Mouse (Mus musculus) spleen, postnatal 10 days (tissue): Measurements from ENCODE around the gene Gcdh.

ENCODE experiments used
- DNase-seq, 2 experiments: peaks; one replicate each; pipeline ENCODE4 v3.0.0; 2021 to 2022; ENCODE audit warnings: low spot score in 2 of 2

Gcdh gene

GRCm38 (mm10) chr8:84872309-84872965 lies 21.3 kb downstream of the Gcdh start:
- peak; percentile 53 to 69 for DNase-seq

DNA sequence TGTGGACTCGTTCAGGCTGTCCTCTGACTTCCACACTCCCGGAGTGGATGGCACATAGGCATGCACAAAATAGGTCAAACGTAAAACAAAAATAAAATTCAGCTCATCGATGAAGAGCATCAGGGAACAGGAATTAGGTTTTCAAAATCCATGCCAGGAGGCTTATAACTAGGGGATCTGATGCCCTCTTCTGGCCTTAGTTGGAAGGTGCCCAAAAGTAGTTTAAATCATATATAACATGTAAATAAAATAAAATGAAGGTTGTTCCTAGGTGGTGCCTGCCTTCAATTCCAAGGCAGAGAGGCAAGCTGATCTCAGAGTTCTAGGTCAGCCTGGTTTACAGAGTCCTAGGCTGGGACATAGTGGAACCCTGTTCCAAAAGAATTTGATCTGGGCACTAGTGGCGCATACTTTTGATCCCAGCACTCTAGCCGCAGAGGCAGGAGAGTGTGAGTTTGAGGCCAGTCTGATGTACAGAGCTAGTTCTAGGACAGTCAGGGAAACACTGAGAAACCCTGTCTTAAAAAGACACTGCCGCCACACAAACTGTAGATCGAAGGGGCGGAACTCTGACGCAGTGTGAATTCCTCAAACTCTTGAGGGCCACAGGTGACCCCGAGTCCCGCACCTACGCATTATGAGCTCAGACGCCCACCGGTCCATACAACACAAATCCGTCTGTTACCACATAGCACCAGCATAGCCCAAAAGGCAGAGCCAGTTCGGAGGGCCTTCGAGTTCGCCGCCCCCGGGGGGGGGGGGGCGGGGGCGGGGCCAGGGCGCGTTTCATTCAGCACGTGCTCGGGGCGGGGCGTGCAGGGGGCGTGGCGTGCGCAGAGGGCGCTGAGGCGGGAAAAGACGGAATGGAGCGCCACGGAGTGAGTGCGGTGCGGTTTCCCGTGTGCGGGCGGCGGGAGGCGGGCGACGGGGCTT lies 22.1 kb downstream of the Gcdh start, which contains the start of gene Syce2:
Syce2 (plus strand) TSS at position 736 of the 933 bp plus-strand sequence.
- DNase-seq: peak; percentile 86 to 94

DNA sequence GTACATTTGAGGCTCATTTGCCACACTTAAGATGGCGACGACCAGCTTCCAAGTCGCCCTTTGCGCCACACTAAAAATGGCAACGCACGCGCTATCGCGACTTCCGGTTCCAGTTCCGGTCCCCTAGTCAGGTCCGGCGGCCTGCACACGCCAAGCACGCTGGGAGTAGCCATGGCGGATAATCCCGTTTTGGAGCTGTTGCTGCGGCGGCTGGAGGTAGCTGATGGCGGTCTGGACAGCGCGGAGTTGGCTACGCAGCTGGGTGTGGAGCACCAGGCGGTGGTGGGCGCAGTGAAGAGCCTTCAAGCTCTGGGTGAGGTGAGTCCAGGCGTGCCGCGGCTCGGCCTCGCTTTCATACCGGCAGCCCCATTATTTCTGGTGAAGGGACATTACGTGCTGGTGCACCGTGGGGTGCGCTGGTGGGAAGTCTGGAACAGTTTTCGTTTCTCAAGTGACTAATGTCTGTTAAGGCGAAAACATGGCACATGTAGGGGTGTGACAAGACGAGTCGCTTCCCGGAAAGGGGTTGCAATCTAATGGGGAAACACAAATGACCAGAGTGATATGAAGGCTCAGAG lies 36.8 kb downstream of the Gcdh start, which contains the start of gene Farsa:
Farsa (plus strand) TSS at position 126 of the 578 bp plus-strand sequence.
- peak; percentile 87 to 94 for DNase-seq

- no peak for DNase-seq
Observed at GRCm38 (mm10) chr8:84856434-84856833, 37.3 kb downstream of the Gcdh start.

- DNase-seq: peak in 1 of 2 experiments; percentile 39
Observed at GRCm38 (mm10) chr8:84847684-84848435, 45.9 kb downstream of the Gcdh start.

DNA sequence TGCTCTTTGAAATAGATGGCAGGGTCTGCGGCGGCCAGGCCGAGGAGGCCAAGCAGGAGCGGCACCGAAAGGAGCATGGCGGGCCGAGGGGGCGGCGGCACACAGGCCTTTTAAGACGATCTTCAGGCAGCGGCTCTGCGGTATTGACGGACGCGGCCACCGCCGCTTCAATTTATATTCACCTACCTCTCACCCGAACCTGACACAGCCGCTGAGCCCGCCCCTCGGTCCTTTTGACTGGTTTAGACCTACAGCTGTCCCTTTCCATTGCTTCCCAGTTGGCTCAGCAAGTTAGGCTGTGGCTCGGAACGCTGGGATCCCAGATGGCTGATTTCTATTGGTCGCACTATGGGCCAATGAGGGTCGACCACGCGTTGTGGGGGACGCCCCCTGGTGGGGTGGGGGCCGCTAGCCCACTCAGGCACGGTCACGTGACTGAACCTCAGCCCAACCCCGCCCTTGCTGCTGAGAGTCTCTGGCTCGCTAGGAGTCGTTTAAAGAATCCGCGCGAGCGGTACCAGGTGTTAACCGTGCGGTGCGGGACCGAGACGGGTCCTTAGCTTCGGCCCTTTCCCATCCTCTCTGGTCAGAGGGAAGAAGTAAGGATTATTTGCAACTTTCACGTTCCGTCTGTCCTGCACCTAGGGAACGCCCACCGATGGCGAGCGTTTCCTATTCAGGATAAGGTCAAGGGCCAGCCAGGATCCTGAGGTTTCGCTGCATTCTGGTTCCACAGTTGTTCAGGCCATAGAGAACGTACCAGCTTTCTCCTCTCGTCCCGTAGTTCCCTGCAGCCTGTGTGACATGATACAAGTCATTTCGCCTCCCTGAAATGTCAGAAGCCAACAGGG lies 46.8 kb downstream of the Gcdh start, which contains the start of gene Calr:
Calr (minus strand) TSS at position 213 of the 851 bp plus-strand sequence.
- peak; percentile 97 to 99 for DNase-seq

DNA sequence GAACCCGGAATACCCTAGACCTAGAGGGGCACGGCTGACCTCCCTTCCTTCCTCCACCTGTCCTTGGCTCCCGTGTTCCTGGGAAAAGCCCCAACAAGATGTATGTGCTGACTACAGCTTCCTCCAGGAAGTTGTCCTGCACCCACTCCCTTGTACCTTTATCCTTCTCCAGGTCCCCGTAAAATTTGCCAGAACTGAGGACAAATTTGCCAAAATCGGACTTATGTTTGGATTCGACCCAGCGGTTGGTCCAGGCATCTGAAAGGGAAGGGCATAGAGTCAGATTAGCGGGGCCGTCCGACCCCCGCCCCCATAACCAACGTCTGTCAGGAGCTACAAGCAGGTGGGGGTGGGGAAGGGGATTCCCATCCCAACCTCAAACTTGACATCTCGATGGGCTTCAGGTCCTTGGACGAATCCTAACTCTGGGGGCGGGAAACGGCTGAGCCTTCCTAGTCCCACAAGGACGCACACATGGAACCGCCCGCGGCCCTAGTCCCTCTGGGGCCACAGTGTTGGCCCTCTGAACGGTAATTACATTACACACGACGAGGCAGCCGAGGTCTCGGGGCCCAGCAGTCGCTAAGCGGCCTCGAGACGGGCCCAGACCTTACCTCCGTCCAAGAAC lies 47.5 kb downstream of the Gcdh start:
- DNase-seq: no peak

DNA sequence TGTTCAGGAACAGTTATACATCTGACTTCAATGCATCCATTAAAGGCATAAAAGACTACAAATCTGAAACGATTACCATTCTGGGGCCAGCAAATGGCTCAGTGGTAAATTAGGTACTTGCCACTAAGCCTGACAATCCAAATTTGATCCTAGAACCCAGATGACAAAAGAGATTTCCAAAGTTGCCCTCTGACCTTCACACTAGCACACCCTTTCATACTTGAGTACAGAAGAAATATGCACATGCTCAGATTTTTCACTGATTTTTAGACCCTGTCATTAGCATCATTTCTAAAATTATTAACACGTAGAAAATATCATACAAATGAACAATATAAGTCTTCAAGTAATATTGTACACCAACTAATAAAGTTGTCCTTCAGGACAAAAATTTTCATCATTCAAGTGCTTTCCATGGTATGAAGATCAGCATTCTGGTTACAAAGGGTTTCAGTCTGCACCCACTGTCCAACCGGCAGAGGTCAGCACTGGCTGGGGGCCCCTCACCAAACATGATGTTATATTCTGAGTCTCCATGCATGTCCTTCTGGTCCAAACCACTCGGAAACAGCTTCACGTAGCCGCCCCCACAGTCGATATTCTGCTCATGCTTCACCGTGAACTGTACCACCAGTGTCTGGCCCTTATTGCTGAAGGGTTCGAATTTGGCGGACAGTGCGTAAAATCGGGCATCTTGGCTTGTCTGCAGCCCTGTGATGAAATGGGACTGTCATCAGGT lies 48.2 kb downstream of the Gcdh start:
- peak; percentile 36 to 60 for DNase-seq

DNA sequence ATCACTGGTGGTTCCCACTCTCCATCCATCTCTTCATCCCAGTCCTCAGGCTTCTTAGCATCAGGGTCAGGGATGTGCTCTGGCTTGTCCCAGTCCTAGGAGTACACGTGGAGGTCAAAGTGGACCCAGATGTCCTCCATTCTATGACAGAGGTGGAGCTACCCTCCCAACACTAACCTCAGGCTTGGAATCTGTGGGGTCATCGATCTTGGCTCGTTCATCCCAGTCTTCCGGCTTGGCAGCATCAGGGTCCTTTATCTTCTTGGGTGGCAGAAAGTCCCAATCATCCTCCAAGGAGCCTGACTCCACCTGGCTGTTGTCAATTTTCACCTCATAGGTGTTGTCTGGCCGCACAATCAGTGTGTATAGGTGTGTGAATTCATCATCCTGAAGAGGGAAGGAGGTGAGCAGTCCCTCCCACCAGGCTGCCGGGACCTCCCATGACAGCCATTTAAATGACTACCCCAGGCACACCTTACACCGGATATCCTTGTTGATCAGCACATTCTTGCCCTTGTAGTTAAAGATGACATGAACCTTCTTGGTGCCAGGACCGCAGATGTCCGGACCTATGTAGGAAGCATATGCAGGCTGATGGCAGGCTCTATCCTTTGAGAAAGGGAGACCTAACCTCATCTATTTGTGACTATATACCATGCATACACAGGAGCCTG lies 49.2 kb downstream of the Gcdh start:
- DNase-seq: no peak

DNA sequence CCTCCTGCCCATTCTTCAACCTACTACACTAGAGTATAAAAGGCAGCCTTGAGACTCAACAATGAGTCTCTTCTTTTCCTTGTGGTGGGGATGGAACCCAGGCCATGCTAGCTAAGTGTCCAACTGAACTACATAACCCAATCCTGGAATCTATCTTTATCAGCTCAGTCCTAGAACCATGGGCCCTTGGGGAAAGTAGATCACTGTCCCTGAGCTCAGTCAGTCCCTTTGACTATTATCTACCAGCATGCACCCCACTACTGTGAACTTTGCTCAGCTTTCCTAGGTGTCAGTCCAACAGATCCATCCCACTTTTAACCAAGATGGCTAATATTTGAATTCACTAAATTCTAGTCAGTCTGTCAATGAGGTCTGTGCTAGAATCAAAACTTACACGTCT lies 52.2 kb downstream of the Gcdh start:
- DNase-seq: no peak

DNA sequence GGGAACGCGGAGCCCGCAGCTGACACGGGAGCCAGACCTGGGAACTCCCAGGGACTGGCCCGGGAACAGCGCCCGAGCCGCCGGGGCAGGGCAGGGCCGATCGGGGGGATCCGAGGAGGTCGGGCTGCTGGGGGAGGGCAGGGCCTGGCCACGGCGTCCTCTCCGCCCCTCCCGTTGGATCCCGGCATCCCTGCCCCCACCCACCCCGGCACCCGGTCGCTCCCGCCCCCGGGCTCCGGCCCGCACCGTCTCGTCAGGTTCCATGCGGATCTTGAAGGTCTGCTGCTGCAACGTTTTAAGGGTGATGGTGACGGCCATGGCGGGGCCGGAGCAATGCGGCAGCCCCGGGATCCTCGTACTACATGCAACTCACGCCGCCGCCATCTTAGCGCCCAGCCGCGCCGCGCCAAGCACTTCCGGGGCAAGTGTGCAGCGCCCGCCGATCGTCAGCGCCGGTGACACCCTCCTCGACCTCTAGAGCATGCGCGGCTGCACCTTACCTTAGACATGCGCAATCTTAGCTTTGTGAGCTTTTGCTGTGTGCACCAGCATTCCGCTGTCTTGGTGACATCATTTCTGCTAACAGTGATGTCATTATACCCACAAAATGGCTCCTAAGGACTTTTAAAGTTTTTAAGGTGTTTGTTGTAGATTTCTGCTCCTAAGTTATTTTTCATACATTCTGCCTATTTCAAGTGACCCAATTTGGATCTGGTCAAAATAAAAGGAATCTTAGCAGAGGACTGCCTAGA lies 53.3 kb downstream of the Gcdh start, which contains the start of gene Rad23a:
Rad23a (minus strand) TSS at position 418 of the 752 bp plus-strand sequence.
- peak; percentile 86 to 94 for DNase-seq

GRCm38 (mm10) chr8:84839875-84840247 lies 53.9 kb downstream of the Gcdh start:
- DNase-seq: no peak

- DNase-seq: peak in 1 of 2 experiments; percentile 33
Observed at GRCm38 (mm10) chr8:84839411-84839810, 54.3 kb downstream of the Gcdh start.

GRCm38 (mm10) chr8:84838513-84838912 lies 55.2 kb downstream of the Gcdh start:
- peak in 1 of 2 experiments; percentile 87 for DNase-seq

- peak; percentile 48 to 80 for DNase-seq
Observed at GRCm38 (mm10) chr8:84837912-84838470, 55.7 kb downstream of the Gcdh start.

DNA sequence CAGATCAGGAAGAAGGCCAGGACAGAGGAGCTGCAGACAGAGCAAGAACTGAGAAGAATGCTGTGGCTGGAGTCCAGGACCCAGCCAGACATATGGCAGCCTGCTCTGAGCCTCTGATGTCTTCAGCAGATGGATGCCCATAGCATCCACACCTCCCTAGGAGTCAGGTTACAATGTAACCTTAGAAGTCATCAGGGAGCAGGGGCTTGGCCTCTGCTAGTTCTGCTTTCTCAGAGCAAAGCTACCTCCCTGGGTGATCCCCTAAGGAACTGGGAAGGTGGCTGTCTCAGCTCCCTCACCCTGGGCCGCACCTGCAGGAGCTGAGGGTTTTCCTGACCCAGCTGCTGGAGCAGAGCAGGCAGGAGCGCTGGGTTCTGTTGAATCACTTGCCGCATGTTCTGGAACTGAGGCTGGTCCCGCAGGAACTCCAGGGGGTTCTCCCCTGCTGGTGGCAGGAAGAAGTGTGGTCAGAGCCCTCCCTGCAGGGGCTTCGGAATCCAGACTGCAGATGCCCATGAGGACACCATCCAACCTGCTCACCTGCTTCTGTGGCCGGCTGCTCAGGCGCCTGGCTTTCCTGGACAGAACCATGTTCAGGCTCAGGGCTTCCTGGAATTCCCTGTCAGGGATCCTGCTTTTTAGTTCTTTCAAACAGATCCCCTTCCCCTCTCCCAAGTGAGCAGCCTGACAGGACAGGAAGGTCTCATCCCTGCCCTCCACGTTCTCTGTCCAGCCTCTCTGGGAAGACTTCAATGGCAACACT lies 56.4 kb downstream of the Gcdh start:
- DNase-seq: peak; percentile 45 to 64
